ENCODE assay signal across 18 mouse cellular contexts in genomic region chr15:63611161-63611560, GRCm38 (mm10).
DNase-seq lines count a peak whose midpoint lies in the region; ATAC-seq lines count a peak whose summit lies in the region.
"Had no signal": no experiment of that assay in that cellular context is flagged by ENCODE, and none has a peak within 500 bp of the region (broad histone marks: within the 10 kb centered on the region; RNA-seq: fewer than 3 reads in every experiment).

No protein-coding gene starts in this region.

- WGBS in midbrain, embryonic 11.5 days: 83% methylated on average over 3 of the region's 3 CpGs
- 94% methylated on average over 3 of the region's 3 CpGs for WGBS in neural tube, embryonic 15.5 days

- no peaks in the 10 kb centered on the region for H3K36me3 ChIP-seq in midbrain, embryonic 11.5 days (ENCODE audit: control insufficient read depth, insufficient read depth, low read length)
- no peaks in the 10 kb centered on the region for H3K36me3 ChIP-seq in neural tube, embryonic 15.5 days
- H3K36me3 ChIP-seq: embryonic facial prominence, embryonic 13.5 days; forebrain, embryonic 12.5 days; liver, embryonic 15.5 days; stomach, embryonic 15.5 days had no signal

- H3K27me3 ChIP-seq in midbrain, embryonic 11.5 days (ENCODE audit: control insufficient read depth, insufficient read depth, low read length): no peaks in the 10 kb centered on the region
- H3K27me3 ChIP-seq in neural tube, embryonic 15.5 days (replicated peaks): no peaks in the 10 kb centered on the region
- H3K27me3 ChIP-seq: embryonic facial prominence, embryonic 13.5 days; forebrain, embryonic 12.5 days; liver, embryonic 15.5 days; megakaryocyte, embryonic 14.5 days; stomach, embryonic 15.5 days had no signal

- H3K9ac ChIP-seq in midbrain, embryonic 11.5 days (ENCODE audit: low read length): no peak overlapping the region
- no peak overlapping the region for H3K9ac ChIP-seq in neural tube, embryonic 15.5 days (replicated peaks)
- H3K9ac ChIP-seq: embryonic facial prominence, embryonic 13.5 days; forebrain, embryonic 12.5 days; liver, embryonic 15.5 days; stomach, embryonic 15.5 days had no signal

- peak; percentile 3 for DNase-seq in lung, postnatal 14 days
- DNase-seq in lung, postnatal 4 days: no peak
- peak; percentile 76 for DNase-seq in MEL-GATA-1-ER (ENCODE audit: extremely low read depth, low read depth)
- peak; percentile 16 to 54 for DNase-seq in natural killer cell, adult 2 months (ENCODE audit: low spot score in 2 of 2)
- DNase-seq in thymus, postnatal 36 days: peak; percentile 33 to 34
- no peak for DNase-seq in midbrain, embryonic 11.5 days (ENCODE audit: low spot score, missing footprints)
- DNase-seq: adrenal gland, postnatal 10 days; cerebellum, postnatal 25 days; heart, adult 2 months; heart, postnatal 10 days; right cerebral cortex, postnatal 25 days had no signal

- no peaks in the 10 kb centered on the region for H3K4me1 ChIP-seq in midbrain, embryonic 11.5 days (ENCODE audit: control insufficient read depth, insufficient read depth, low read length)
- H3K4me1 ChIP-seq in neural tube, embryonic 15.5 days: no peaks in the 10 kb centered on the region
- H3K4me1 ChIP-seq: embryonic facial prominence, embryonic 13.5 days; forebrain, embryonic 12.5 days; liver, embryonic 15.5 days; stomach, embryonic 15.5 days had no signal

- ATAC-seq in midbrain, embryonic 11.5 days (ENCODE audit: low FRiP score): no peak
- ATAC-seq in neural tube, embryonic 15.5 days (ENCODE audit: low FRiP score): no peak
- ATAC-seq: hindbrain, postnatal 0 days had no signal

- no peaks in the 10 kb centered on the region for H3K9me3 ChIP-seq in midbrain, embryonic 11.5 days (ENCODE audit: control insufficient read depth, low read length)
- no peaks in the 10 kb centered on the region for H3K9me3 ChIP-seq in neural tube, embryonic 15.5 days (replicated peaks)
- H3K9me3 ChIP-seq: embryonic facial prominence, embryonic 13.5 days; forebrain, embryonic 12.5 days; liver, embryonic 15.5 days; megakaryocyte, embryonic 14.5 days; stomach, embryonic 15.5 days had no signal

- H3K27ac ChIP-seq in midbrain, embryonic 11.5 days (ENCODE audit: low read depth, low read length): no peak overlapping the region
- no peak overlapping the region for H3K27ac ChIP-seq in neural tube, embryonic 15.5 days (replicated peaks)
- H3K27ac ChIP-seq: embryonic facial prominence, embryonic 13.5 days; forebrain, embryonic 12.5 days; heart, adult 2 months; hindbrain, postnatal 0 days; liver, embryonic 15.5 days; stomach, embryonic 15.5 days had no signal

- no peak overlapping the region for H3K4me2 ChIP-seq in midbrain, embryonic 11.5 days
- no peak overlapping the region for H3K4me2 ChIP-seq in neural tube, embryonic 15.5 days
- H3K4me2 ChIP-seq: embryonic facial prominence, embryonic 13.5 days; forebrain, embryonic 12.5 days; liver, embryonic 15.5 days; stomach, embryonic 15.5 days had no signal

- no peak overlapping the region for H3K4me3 ChIP-seq in midbrain, embryonic 11.5 days (ENCODE audit: low read depth, low read length)
- H3K4me3 ChIP-seq in neural tube, embryonic 15.5 days (replicated peaks): no peak overlapping the region
- H3K4me3 ChIP-seq: embryonic facial prominence, embryonic 13.5 days; forebrain, embryonic 12.5 days; heart, adult 2 months; liver, embryonic 15.5 days; megakaryocyte, embryonic 14.5 days; stomach, embryonic 15.5 days had no signal

Comparison
In these comparisons a context has a peak if more than half of its experiments do, and no peak if none do; other contexts are left out.
1. DNase-seq: peak in lung, postnatal 14 days (single experiment), MEL-GATA-1-ER (single experiment), natural killer cell, adult 2 months (2 of 2) and thymus, postnatal 36 days (2 of 2); none in lung, postnatal 4 days (0 of 2) and midbrain, embryonic 11.5 days (single experiment).